Mouse (Mus musculus): ENCODE data around the gene Apba2.

DNA sequence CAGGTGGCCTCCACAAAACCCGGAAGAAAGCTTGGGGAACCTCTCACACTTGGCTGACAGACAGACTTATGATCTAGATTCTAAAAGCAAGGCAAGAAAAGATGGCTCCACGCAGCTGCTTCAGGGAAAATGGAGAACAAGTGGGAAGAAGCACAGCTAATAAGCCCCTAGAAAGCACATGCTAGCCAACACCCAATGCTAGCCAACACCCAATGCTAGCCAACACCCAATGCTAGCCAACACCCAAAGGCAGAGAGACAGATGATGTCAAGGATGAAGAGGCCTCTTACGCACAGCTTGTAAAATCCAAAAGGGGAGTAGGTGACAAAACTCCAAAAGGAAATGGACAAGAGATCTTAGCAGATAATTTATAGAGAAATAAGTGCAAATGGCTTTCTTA is 108.4 kb downstream of the Apba2 start:
- TF ChIP-seq USF1 (IDR thresholded peaks at IDR 0.05; ENCODE audit: low read depth) (no peak), TCF12 (IDR thresholded peaks at IDR 0.05; ENCODE audit: insufficient read depth, poor library complexity, severe bottlenecking) (no peak), E2F4 (IDR thresholded peaks at IDR 0.05; ENCODE audit: insufficient read depth) (no peak)

All from myocyte (in vitro differentiated cells).